Mouse (Mus musculus) ES-E14 (cell line): ENCODE results near the gene Cds1.

Experiments used
- MAFK ChIP-seq: IDR thresholded peaks from 2 replicates; pipeline ENCODE4 v1.6.1; 2014; ENCODE audit warnings: mild to moderate bottlenecking, low read depth, low read length, inconsistent platforms; ENCODE audit not compliant: insufficient read depth
- ZC3H11A ChIP-seq: IDR thresholded peaks from 2 replicates; pipeline ENCODE4 v1.6.1; 2012; ENCODE audit warnings: low read depth, mild to moderate bottlenecking, inconsistent platforms, low read length, borderline replicate concordance

DNA sequence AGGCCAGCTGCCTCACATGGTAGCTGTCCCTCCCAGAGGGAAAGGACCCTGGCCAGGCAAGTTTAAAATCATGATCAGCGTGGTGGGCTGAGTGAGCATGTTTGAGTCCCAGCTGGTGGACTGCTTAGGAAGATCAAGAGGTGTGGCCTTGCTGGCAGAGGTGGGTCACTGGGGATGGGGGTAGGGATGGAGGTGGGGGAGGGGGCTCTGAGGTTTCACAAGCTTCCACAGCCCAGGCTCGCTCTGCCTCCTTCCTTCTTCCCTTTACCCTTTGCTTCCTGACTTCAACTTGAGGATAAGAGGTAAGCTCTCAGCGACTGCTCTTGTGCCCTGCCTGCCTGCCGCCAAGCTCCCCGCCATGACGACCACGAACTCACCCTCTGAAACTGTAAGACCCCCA lies 82.4 kb downstream of the Cds1 start:
- TF ChIP-seq MAFK (no peak), ZC3H11A (no peak)
